In genomic region chr19:38134806-38135205, GRCm38 (mm10) we compare ENCODE assay signal across 18 mouse cellular contexts. TPM values are rescaled to one million over a fixed set of nuclear protein-coding genes. Genes with fewer than 3 reads are reported as not detected.
"Had no signal": no experiment of that assay in that cellular context is flagged by ENCODE, and none has a peak within 500 bp of the region (broad histone marks: within the 10 kb centered on the region; RNA-seq: fewer than 3 reads in every experiment).

No protein-coding gene starts in this region.

- H3K36me3 ChIP-seq: intestine, embryonic 15.5 days; limb, embryonic 15.5 days; midbrain, embryonic 12.5 days; neural tube, embryonic 13.5 days had no signal

- ATAC-seq: lung, postnatal 0 days; midbrain, embryonic 16.5 days had no signal

- H3K4me3 ChIP-seq: intestine, embryonic 15.5 days; left cerebral cortex, adult 2 months; limb, embryonic 15.5 days; megakaryocyte, embryonic 14.5 days; midbrain, embryonic 12.5 days; neural tube, embryonic 13.5 days had no signal

- H3K27ac ChIP-seq: intestine, embryonic 15.5 days; left cerebral cortex, adult 2 months; limb, embryonic 15.5 days; midbrain, embryonic 12.5 days; neural tube, embryonic 13.5 days had no signal

- H3K9me3 ChIP-seq: intestine, embryonic 15.5 days; limb, embryonic 15.5 days; midbrain, embryonic 12.5 days; neural tube, embryonic 13.5 days had no signal

- DNase-seq: kidney, adult 2 months; kidney, postnatal 25 days; lung, adult 2 months; lung, postnatal 36 days; right cerebral cortex, postnatal 14 days; thymus, adult 18-20 months; thymus, postnatal 14 days had no signal

- H3K4me2 ChIP-seq: intestine, embryonic 15.5 days; limb, embryonic 15.5 days; midbrain, embryonic 12.5 days; neural tube, embryonic 13.5 days had no signal

- H3K4me1 ChIP-seq: intestine, embryonic 15.5 days; limb, embryonic 15.5 days; megakaryocyte, embryonic 14.5 days; midbrain, embryonic 12.5 days; neural tube, embryonic 13.5 days had no signal

- H3K9ac ChIP-seq: intestine, embryonic 15.5 days; limb, embryonic 15.5 days; midbrain, embryonic 12.5 days; neural tube, embryonic 13.5 days had no signal

- H3K27me3 ChIP-seq: intestine, embryonic 15.5 days; limb, embryonic 15.5 days; midbrain, embryonic 12.5 days; neural tube, embryonic 13.5 days had no signal

RNA-seq across cellular contexts. Expression of gene Pde6c, which starts 2.2 kb away (rescaled TPM):
- polyA plus RNA-seq: kidney, adult 2 months; limb, embryonic 15.5 days; lung, adult 2 months; lung, postnatal 0 days; midbrain, embryonic 16.5 days; neural tube, embryonic 13.5 days; small intestine, adult 2 months had no signal

RNA-seq across cellular contexts. Expression of gene Ffar4, which starts 37.9 kb away (rescaled TPM):
- total RNA-seq: layer of hippocampus, postnatal 25 days; left cerebral cortex, postnatal 14 days had no signal
- polyA plus RNA-seq: midbrain, embryonic 12.5 days; neural tube, embryonic 13.5 days had no signal
